Mouse (Mus musculus): Measurements from ENCODE around the gene Hoxd10. TPM values are rescaled to one million over a fixed set of nuclear protein-coding genes. Genes with fewer than 3 reads are reported as not detected.

Gene Hoxd10
- polyA plus RNA-seq, 1 experiment from 2014 or later, result not detected

DNA sequence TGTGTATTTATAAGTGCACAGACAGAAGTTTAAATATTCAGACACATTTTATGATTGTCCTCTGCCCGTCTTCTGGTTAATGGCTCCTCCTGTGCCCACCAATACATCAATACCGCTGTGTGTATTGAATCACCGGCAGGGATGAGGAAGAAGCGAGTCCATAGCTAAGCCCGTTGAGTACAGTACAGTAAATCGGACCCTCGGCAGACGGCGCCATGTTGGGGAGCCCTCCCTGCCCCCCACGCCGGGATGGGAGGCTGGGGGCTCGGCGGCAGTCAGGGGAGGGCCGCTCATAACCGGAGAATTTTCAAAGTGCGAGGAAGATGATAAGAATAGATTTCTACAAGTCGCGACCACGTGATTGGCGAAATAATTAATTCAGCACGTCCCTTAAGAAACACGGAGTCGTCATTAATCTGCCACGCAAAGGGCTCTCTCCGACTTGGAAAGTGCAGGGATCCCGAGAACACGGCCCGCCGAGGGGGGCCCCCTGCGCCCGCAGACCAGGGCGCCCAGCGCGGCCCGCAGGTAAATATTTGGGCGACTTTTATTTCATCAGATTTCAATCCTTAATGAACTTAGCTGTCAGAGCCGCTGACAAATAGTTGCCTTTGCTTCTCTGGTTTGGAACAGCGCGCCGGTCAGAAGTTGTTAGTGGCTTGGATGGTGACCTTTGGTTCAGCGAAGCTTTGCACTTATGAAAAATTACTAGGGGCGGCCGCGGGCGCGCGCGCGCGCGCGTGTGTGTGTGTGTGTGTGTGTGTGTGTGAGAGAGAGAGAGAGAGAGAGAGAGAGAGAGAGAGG lies 41.0 kb downstream of the Hoxd10 start:
- under 1% methylated on average over 52 of the region's 52 CpGs for WGBS
- Histone ChIP-seq H3K27me3 (replicated peaks; ENCODE audit: control insufficient read depth, insufficient read depth, low read length) (peaks cover 84% of the 10 kb centered on the region), H3K4me2 (ENCODE audit: low read length) (no peak overlapping the region), H3K36me3 (ENCODE audit: control insufficient read depth, insufficient read depth) (no peaks in the 10 kb centered on the region), H3K4me3 (replicated peaks; ENCODE audit: low read length) (no peak overlapping the region), H3K4me1 (replicated peaks; ENCODE audit: control insufficient read depth, insufficient read depth, low read length) (peaks cover 4% of the 10 kb centered on the region; the same call in 1 of the 2 replicates), H3K27ac (ENCODE audit: low read length) (no peak overlapping the region), H3K9me3 (ENCODE audit: control insufficient read depth, low read length) (no peaks in the 10 kb centered on the region), H3K9ac (replicated peaks; ENCODE audit: low read depth, low read length) (no peak overlapping the region)
- no peak for ATAC-seq

DNA sequence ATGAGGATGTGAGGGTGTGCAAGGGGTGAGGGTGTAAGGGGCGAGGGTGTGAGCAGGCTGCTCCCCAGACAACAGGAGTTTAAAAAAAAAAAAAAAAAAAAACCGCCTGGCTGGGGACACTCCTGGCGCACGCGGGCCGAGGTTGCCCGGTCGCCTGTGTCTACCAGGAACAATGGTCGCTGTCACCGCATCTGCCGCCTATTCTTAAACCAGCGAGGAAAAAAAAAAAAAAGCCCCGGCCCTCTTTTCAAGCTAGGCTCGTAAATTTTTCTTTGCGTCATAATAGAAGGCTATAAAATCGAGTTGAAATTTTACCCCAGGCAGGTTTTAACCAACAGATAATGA lies 41.6 kb downstream of the Hoxd10 start:
- Histone ChIP-seq H3K9ac (replicated peaks; ENCODE audit: low read depth, low read length) (no peak overlapping the region), H3K4me2 (ENCODE audit: low read length) (no peak overlapping the region), H3K9me3 (ENCODE audit: control insufficient read depth, low read length) (no peaks in the 10 kb centered on the region), H3K4me3 (replicated peaks; ENCODE audit: low read length) (no peak overlapping the region), H3K4me1 (replicated peaks; ENCODE audit: control insufficient read depth, insufficient read depth, low read length) (peaks cover 4% of the 10 kb centered on the region; the same call in 1 of the 2 replicates), H3K27me3 (replicated peaks; ENCODE audit: control insufficient read depth, insufficient read depth, low read length) (peaks cover 84% of the 10 kb centered on the region), H3K36me3 (ENCODE audit: control insufficient read depth, insufficient read depth) (no peaks in the 10 kb centered on the region), H3K27ac (ENCODE audit: low read length) (no peak overlapping the region)
- WGBS, result 0% methylated on average over 12 of the region's 16 CpGs
- ATAC-seq, result no peak

DNA sequence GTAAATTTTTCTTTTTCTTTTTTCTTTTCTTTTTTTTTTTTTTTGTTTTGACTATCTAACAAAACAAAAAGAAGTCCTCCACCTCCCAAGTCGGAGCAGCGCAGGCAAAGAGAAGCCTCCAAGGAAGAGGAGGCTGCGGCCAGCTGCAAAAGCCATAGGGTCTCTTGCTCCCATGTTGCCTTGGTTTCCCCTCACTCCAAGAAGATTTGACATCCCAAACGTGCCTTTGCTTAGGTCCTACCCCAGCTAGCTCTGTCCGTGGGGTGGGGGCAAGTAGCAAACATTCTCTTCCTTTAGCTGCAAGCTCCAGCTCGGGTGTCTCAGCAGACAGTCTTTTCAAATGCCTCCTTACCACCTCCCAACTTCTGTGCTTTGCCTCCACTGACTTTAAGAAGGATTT lies 42.0 kb downstream of the Hoxd10 start:
- Histone ChIP-seq H3K36me3 (ENCODE audit: control insufficient read depth, insufficient read depth) (no peaks in the 10 kb centered on the region), H3K9ac (replicated peaks; ENCODE audit: low read depth, low read length) (no peak overlapping the region), H3K4me1 (replicated peaks; ENCODE audit: control insufficient read depth, insufficient read depth, low read length) (peaks cover 4% of the 10 kb centered on the region; the same call in 1 of the 2 replicates), H3K9me3 (ENCODE audit: control insufficient read depth, low read length) (no peaks in the 10 kb centered on the region), H3K4me3 (replicated peaks; ENCODE audit: low read length) (no peak overlapping the region), H3K27ac (ENCODE audit: low read length) (no peak overlapping the region), H3K27me3 (replicated peaks; ENCODE audit: control insufficient read depth, insufficient read depth, low read length) (peaks cover 84% of the 10 kb centered on the region), H3K4me2 (ENCODE audit: low read length) (no peak overlapping the region)
- no peak for ATAC-seq
- 0% methylated on average over 6 of the region's 6 CpGs for WGBS

DNA sequence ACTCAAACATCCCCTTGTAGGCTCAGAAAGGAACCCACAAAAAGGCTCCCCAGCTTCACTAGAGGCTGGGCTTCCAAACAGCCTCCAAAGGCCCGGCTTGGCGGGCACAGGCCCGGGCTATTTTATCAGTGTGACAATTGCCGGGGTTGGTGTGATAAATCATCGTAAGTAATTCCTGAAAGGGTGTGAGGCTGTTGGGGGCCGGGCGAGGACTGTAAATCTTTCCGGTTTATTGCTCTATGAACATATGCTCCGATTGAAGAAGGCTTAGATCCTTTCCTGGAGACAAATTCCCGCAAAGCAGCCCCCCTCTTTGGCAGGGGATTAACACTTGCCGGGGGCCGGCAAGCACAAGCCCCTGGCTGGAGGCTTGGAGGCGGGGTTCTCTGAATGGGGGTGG lies 42.7 kb downstream of the Hoxd10 start:
- Histone ChIP-seq H3K36me3 (ENCODE audit: control insufficient read depth, insufficient read depth) (no peaks in the 10 kb centered on the region), H3K4me3 (replicated peaks; ENCODE audit: low read length) (no peak overlapping the region), H3K27me3 (replicated peaks; ENCODE audit: control insufficient read depth, insufficient read depth, low read length) (peaks cover 84% of the 10 kb centered on the region), H3K4me2 (ENCODE audit: low read length) (no peak overlapping the region), H3K9ac (replicated peaks; ENCODE audit: low read depth, low read length) (no peak overlapping the region), H3K9me3 (ENCODE audit: control insufficient read depth, low read length) (no peaks in the 10 kb centered on the region), H3K4me1 (replicated peaks; ENCODE audit: control insufficient read depth, insufficient read depth, low read length) (peaks cover 4% of the 10 kb centered on the region; the same call in 1 of the 2 replicates), H3K27ac (ENCODE audit: low read length) (no peak overlapping the region)
- no peak for ATAC-seq
- WGBS, result under 1% methylated on average over 13 of the region's 13 CpGs

DNA sequence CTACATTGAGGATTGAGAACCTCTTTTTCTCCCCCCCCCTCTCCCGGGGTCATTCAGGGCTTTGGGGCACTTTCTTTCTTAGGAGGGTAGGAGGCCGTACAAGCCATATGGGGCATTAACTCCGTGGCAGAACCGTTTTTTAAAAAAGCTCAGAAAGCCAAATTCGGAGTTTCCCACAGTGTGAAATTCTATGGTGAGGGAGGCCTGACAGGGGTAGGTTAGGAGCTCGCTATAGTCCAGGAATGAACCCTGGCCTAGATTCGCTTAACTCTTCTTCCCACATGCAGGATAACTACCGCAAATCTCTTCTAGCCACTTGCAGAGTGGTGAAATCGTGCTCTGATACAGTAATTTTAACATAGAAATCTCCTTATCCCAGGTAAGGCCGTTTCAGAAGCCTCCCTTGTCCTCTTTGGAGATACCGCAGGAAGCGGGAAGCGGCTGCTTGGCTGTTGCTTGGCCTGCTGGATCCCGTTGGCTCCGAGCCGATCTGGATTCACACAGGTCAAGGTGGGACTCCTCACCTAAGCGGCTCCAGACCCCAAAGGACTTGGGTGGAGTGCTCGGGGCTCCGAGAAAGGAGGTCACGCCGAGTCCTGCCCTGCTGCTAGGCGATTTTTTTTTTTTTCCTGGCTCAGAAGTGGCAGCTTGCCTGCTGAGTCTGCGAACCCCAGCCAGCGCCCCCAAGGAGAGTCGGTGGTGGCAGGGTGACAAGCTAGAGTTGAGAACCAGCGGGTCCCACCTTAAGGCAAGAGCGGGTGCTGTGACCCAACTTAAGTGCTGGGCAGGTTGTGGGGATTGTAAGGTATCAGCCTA lies 43.5 kb downstream of the Hoxd10 start:
- no peaks in the 10 kb centered on the region for H3K9me3 ChIP-seq (ENCODE audit: control insufficient read depth, low read length)
- H3K4me1 ChIP-seq (replicated peaks; ENCODE audit: control insufficient read depth, insufficient read depth, low read length), result peaks cover 4% of the 10 kb centered on the region; the same call in 1 of the 2 replicates
- no peak overlapping the region for H3K4me2 ChIP-seq (ENCODE audit: low read length)
- peaks cover 86% of the 10 kb centered on the region for H3K27me3 ChIP-seq (replicated peaks; ENCODE audit: control insufficient read depth, insufficient read depth, low read length)
- H3K27ac ChIP-seq (ENCODE audit: low read length), result no peak overlapping the region
- no peak for ATAC-seq
- no peak overlapping the region for H3K9ac ChIP-seq (replicated peaks; ENCODE audit: low read depth, low read length)
- H3K4me3 ChIP-seq (replicated peaks; ENCODE audit: low read length), result no peak overlapping the region
- H3K36me3 ChIP-seq (ENCODE audit: control insufficient read depth, insufficient read depth), result no peaks in the 10 kb centered on the region
- WGBS, result under 1% methylated on average over 27 of the region's 27 CpGs

DNA sequence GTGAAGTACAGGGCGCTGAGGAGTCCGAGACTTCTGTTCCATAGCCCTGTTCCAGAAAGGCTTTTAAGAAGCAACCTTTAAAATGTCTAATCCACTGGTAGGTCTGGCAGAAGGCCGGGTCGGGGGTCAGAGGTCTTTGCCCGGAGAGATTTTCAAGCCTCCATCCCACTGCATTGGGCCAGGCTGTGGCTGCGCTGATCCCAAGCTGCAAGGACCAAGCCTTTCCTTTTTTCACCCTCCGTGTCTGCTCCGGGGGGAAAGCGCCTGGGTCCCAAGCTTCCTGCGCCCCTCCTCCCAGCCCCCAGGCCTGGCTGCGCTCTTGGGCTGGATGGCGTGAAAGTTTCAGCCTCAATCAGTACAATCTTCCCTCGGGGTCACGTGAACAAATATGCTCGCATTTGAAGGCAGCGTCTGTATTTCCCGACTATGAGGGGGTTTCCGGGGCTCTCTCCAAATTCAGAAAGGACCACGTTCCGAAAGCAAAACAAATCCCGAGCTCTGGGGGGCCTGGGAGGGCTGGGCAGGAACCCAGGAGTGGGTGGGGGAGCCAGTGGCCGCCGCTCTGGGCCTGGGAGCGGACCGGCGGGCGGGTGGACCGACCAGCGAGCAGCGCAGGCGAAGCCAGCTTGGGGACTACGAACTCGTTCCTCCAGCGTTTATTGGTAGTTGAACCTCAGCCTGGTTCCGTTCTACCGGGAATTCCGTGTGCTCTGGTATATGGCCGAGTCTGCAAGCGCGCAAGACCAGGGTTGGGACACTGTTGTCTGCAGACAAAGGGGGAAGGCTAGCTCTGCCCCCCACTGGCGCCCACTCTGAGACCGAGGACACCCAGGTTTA lies 44.3 kb downstream of the Hoxd10 start:
- H3K27ac ChIP-seq (ENCODE audit: low read length), result no peak overlapping the region

DNA sequence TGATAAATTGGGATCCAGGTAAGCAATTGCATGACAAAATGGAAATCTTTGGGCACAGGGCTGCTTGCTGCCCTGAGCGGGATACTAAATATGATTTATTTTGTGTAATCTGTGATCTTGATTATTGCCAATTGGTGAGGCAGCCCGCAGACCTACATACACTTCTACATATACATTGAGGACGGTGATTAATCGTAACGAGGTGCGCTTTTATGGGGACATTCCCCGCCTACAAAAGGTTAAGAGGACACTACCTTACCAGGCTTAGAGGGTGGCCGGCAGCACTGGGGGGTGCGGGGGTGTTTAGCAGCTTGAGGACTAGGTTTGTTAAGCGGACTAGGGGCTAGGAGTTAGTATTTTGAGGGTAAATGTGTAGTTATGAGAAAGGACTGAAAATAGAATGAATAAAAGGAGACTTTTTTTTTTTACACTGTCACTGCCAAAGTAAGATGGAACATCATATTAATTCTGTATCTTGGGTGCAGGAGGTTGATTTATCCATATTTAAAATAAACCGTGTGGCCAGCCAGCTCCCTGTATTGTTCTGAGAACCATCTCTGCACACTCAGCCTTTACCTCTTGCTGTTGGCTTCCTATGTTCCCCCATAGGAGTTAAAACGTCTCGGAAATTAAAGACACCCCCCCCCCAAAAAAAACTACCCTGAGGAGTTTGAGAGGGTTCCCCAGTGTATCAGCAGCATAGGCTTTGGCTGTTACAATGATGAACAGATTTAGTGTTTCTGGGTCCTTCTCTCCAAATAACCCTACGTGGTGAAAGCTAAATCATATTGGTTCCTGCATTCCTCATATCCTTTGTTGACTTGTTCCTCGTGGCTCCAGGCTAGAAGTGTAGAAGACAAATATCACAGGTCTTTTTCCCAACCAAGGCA lies 45.2 kb downstream of the Hoxd10 start:
- 2% methylated on average over 15 of the region's 15 CpGs for WGBS
- ATAC-seq, result no peak
- Histone ChIP-seq H3K4me2 (ENCODE audit: low read length) (no peak overlapping the region), H3K27me3 (replicated peaks; ENCODE audit: control insufficient read depth, insufficient read depth, low read length) (peaks cover 82% of the 10 kb centered on the region), H3K36me3 (ENCODE audit: control insufficient read depth, insufficient read depth) (no peaks in the 10 kb centered on the region), H3K4me1 (replicated peaks; ENCODE audit: control insufficient read depth, insufficient read depth, low read length) (peaks cover 4% of the 10 kb centered on the region; the same call in 1 of the 2 replicates), H3K9me3 (ENCODE audit: control insufficient read depth, low read length) (no peaks in the 10 kb centered on the region), H3K9ac (replicated peaks; ENCODE audit: low read depth, low read length) (no peak overlapping the region), H3K4me3 (replicated peaks; ENCODE audit: low read length) (no peak overlapping the region), H3K27ac (ENCODE audit: low read length) (no peak overlapping the region)

More for the DNA sequence above, 44.3 kb downstream of the Hoxd10 start:
- H3K4me3 ChIP-seq (replicated peaks; ENCODE audit: low read length), result no peak overlapping the region
- no peaks in the 10 kb centered on the region for H3K9me3 ChIP-seq (ENCODE audit: control insufficient read depth, low read length)
- ATAC-seq, result no peak
- peaks cover 4% of the 10 kb centered on the region; the same call in 1 of the 2 replicates for H3K4me1 ChIP-seq (replicated peaks; ENCODE audit: control insufficient read depth, insufficient read depth, low read length)
- no peaks in the 10 kb centered on the region for H3K36me3 ChIP-seq (ENCODE audit: control insufficient read depth, insufficient read depth)
- H3K9ac ChIP-seq (replicated peaks; ENCODE audit: low read depth, low read length), result no peak overlapping the region
- under 1% methylated on average over 42 of the region's 42 CpGs for WGBS
- peaks cover 82% of the 10 kb centered on the region for H3K27me3 ChIP-seq (replicated peaks; ENCODE audit: control insufficient read depth, insufficient read depth, low read length)
- H3K4me2 ChIP-seq (ENCODE audit: low read length), result no peak overlapping the region

DNA sequence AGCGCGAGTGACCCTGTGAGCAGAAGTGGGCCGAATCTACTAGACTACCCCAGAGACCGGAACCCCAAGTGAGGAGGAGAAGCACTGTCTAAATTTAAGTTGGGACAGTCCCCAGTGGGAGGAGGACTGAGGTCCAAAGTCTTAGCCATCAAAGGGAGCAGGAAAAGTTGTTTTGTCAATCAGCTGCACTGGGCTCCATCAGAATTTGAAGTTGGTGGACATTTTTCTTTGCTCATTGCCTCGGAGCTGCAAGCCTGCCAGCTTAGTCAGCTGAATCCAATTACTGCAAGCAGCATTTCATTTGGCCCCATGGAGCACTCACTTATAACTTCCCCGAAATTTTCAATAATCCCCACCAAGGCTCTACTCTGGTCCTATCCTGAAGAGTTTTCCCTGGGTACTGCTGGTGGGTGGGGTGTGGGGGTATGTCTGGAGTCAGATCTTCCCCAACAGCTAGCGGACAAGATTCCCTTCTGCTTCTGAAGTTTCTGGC lies 45.9 kb downstream of the Hoxd10 start:
- Histone ChIP-seq H3K27ac (ENCODE audit: low read length) (no peak overlapping the region), H3K9me3 (ENCODE audit: control insufficient read depth, low read length) (no peaks in the 10 kb centered on the region), H3K27me3 (replicated peaks; ENCODE audit: control insufficient read depth, insufficient read depth, low read length) (peaks cover 81% of the 10 kb centered on the region), H3K4me2 (ENCODE audit: low read length) (no peak overlapping the region), H3K36me3 (ENCODE audit: control insufficient read depth, insufficient read depth) (no peaks in the 10 kb centered on the region), H3K4me3 (replicated peaks; ENCODE audit: low read length) (no peak overlapping the region), H3K4me1 (replicated peaks; ENCODE audit: control insufficient read depth, insufficient read depth, low read length) (peaks cover 4% of the 10 kb centered on the region; the same call in 1 of the 2 replicates), H3K9ac (replicated peaks; ENCODE audit: low read depth, low read length) (no peak overlapping the region)
- 2% methylated on average over 7 of the region's 7 CpGs for WGBS
- no peak for ATAC-seq
